Mouse (Mus musculus): Measurements from ENCODE around the gene Tubg2. TPM values are rescaled to one million over a fixed set of nuclear protein-coding genes. Genes with fewer than 3 reads are reported as not detected.

Gene Tubg2
- total and polyA plus RNA-seq, 3 experiments: 2.1 to 10.5 (median 4.7) TPM

DNA sequence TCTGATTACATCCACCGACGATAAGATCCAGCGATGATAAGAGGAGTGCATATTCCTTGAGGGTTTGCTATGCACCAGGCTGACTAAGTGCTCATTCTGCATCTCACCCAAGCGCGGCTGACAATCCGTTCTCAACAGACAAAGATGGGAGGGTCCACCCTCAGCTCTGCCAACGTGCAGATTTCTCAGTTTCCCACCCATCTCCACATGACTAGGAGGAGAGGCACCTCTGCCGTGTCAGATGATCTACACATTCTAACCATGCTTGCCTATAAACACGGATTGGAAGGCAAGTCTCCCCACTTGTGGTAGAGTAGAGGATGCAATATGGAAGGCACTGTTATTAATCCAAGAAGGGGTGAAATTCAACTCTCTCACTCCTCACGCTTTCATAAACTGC, 7.0 kb upstream of the Tubg2 start:
- DNase-seq (ENCODE audit: extremely low read depth): no peak
- H3K4me1 ChIP-seq (ENCODE audit: control insufficient read depth in 1 of 2, insufficient read depth in 2 of 2): peaks cover 12 to 33% of the 10 kb centered on the region in 2 experiments
- in situ Hi-C loops (cut with MboI; ENCODE audit: low pct_ligation_motif_present, low pct_unique_long_range_greater_than_20kb, low sequenced_read_pairs) (no loop called here), dilution Hi-C loops (cut with MboI; ENCODE audit: extremely low pct_ligation_motif_present, extremely low pct_unique_long_range_greater_than_20kb, low sequenced_read_pairs) (no loop called here)
- no peak overlapping the region for H3K4me3 ChIP-seq (replicated peaks in 1 of 3; ENCODE audit: low read depth in 2 of 3, low read length in 2 of 3, poor library complexity in 1 of 3)
- no peaks in the 10 kb centered on the region for H3K79me2 ChIP-seq (replicated peaks; ENCODE audit: control insufficient read depth, extremely low read depth, insufficient read depth, poor library complexity, severe bottlenecking)
- H3K27ac ChIP-seq (ENCODE audit: insufficient read depth, low read depth): no peak overlapping the region
- H3K9ac ChIP-seq (ENCODE audit: insufficient read depth, low read depth): no peak overlapping the region
- TF ChIP-seq CHD1 (IDR thresholded peaks at IDR 0.05; ENCODE audit: low read depth, low read length) (no peak), PAX5 (IDR thresholded peaks at IDR 0.05; ENCODE audit: low read length) (no peak), MAFK (IDR thresholded peaks at IDR 0.05; ENCODE audit: insufficient replicate concordance, low read length) (no peak), CHD2 (IDR thresholded peaks at IDR 0.05; ENCODE audit: low read length) (no peak), ETS1 (conservative IDR thresholded peaks at IDR 0.05; ENCODE audit: low read depth, low read length) (no peak), UBTF (IDR thresholded peaks at IDR 0.05; ENCODE audit: low read depth, low read length) (no peak), MAX (IDR thresholded peaks at IDR 0.05; ENCODE audit: low read length) (no peak)
- no peaks in the 10 kb centered on the region for H3K9me3 ChIP-seq (replicated peaks; ENCODE audit: low read length)
- no peaks in the 10 kb centered on the region for H3K36me3 ChIP-seq (replicated peaks in 1 of 2; ENCODE audit: control insufficient read depth in 1 of 2, insufficient read depth in 1 of 2, low read length in 1 of 2)
- H3K27me3 ChIP-seq (replicated peaks): no peaks in the 10 kb centered on the region
- no peak overlapping the region for H3K4me2 ChIP-seq (ENCODE audit: insufficient read depth, low read depth, poor library complexity, severe bottlenecking)

DNA sequence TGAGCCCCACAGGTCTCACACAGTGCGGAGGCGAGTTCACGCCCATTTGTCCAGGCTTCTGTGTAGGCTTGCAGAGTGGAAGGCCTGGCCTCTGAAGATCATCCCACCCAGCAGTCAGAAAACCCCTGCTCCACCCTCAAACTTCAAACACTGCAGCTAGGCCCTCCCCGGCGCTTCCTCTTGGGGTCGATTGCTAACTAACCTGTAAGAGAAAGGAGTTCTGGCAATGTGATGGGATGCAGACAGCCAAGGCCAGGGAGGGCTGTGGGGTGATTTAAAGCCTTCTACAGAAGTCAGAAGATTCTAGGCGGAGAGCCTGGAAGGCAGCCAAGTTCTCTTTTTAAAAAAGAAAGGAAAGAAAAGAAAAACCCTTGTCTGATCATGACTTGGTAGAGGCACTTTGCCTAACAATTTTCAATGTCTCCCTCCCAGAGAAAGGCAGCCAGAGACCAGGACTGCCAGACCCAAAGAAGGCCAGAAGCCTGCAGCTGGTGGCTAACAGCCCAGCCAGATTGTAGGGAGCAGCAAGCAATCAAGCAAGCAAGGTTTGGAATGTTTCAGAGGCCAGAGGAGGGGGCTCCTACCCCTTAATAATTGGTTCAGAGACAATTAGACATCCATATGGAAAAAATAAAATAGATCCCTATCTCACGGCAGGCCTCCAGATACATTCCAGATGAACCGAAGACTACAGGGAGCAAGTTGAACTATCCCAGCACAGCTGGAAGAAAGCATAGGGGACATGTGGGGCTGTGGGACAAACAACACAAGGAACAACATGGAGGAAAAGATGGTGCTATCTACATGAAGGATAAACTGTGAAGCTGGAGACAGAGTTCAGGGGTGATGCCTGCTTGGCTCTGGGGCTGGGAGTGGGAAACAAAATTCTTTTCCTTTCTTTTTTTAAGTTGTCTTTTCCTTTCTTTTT, 6.3 kb upstream of the Tubg2 start:
- H3K27me3 ChIP-seq (replicated peaks): no peaks in the 10 kb centered on the region

More for the DNA sequence above, 6.3 kb upstream of the Tubg2 start:
- H3K4me1 ChIP-seq (ENCODE audit: control insufficient read depth in 1 of 2, insufficient read depth in 2 of 2): peaks cover 12 to 30% of the 10 kb centered on the region in 2 experiments
- H3K4me3 ChIP-seq (replicated peaks in 1 of 3; ENCODE audit: low read depth in 2 of 3, low read length in 2 of 3, poor library complexity in 1 of 3): no peak overlapping the region
- H3K9ac ChIP-seq (ENCODE audit: insufficient read depth, low read depth): no peak overlapping the region
- H3K4me2 ChIP-seq (ENCODE audit: insufficient read depth, low read depth, poor library complexity, severe bottlenecking): no peak overlapping the region
- DNase-seq (ENCODE audit: extremely low read depth): no peak
- H3K9me3 ChIP-seq (replicated peaks; ENCODE audit: low read length): no peaks in the 10 kb centered on the region
- dilution Hi-C loops (cut with MboI; ENCODE audit: extremely low pct_ligation_motif_present, extremely low pct_unique_long_range_greater_than_20kb, low sequenced_read_pairs): no loop called here
- H3K27ac ChIP-seq (ENCODE audit: insufficient read depth, low read depth): no peak overlapping the region
- in situ Hi-C loops (cut with MboI; ENCODE audit: low pct_ligation_motif_present, low pct_unique_long_range_greater_than_20kb, low sequenced_read_pairs): no loop called here
- H3K36me3 ChIP-seq (replicated peaks in 1 of 2; ENCODE audit: control insufficient read depth in 1 of 2, insufficient read depth in 1 of 2, low read length in 1 of 2): no peaks in the 10 kb centered on the region
- TF ChIP-seq PAX5 (IDR thresholded peaks at IDR 0.05; ENCODE audit: low read length): no peak
- no peak for TF ChIP-seq MAFK (IDR thresholded peaks at IDR 0.05; ENCODE audit: insufficient replicate concordance, low read length)
- no peak for TF ChIP-seq NRF1 (IDR thresholded peaks at IDR 0.05; ENCODE audit: low read depth, low read length)
- TF ChIP-seq CTCF (conservative IDR thresholded peaks at IDR 0.05 in 1 of 2, IDR thresholded peaks at IDR 0.05 in 1 of 2; ENCODE audit: low read depth in 2 of 2, low read length in 2 of 2): no peak
- no peak for TF ChIP-seq GABPA (IDR thresholded peaks at IDR 0.05; ENCODE audit: insufficient replicate concordance, low read depth, low read length)
- no peak for TF ChIP-seq CHD1 (IDR thresholded peaks at IDR 0.05; ENCODE audit: low read depth, low read length)
- TF ChIP-seq POLR2A (IDR thresholded peaks at IDR 0.05; ENCODE audit: low read depth, low read length): no peak
- TF ChIP-seq ZNF384 (IDR thresholded peaks at IDR 0.05; ENCODE audit: low read depth, low read length): no peak
- no peak for TF ChIP-seq MYC (IDR thresholded peaks at IDR 0.05; ENCODE audit: low read depth, low read length)
- no peak for TF ChIP-seq BHLHE40 (IDR thresholded peaks at IDR 0.05; ENCODE audit: low read depth, low read length)
- no peak for TF ChIP-seq ETS1 (conservative IDR thresholded peaks at IDR 0.05; ENCODE audit: low read depth, low read length)
- TF ChIP-seq CHD2 (IDR thresholded peaks at IDR 0.05; ENCODE audit: low read length): no peak
- TF ChIP-seq JUND (conservative IDR thresholded peaks at IDR 0.05; ENCODE audit: low read depth, low read length): no peak
- no peak for TF ChIP-seq SIN3A (IDR thresholded peaks at IDR 0.05; ENCODE audit: low read length)
- no peaks in the 10 kb centered on the region for H3K79me2 ChIP-seq (replicated peaks; ENCODE audit: control insufficient read depth, extremely low read depth, insufficient read depth, poor library complexity, severe bottlenecking)

Data from CH12.LX (cell line).